Mouse (Mus musculus) common myeloid progenitor, adult 5-6 weeks (primary cell): ENCODE measurements around the gene Serpinf2. TPM values are rescaled to one million over a fixed set of nuclear protein-coding genes. Genes with fewer than 3 reads are reported as not detected.

ENCODE experiments used
- ATAC-seq: replicated peaks from 2 replicates; pipeline ENCODE4 v1.8.0; 2016; ENCODE audit warnings: low read depth, mild to moderate bottlenecking, moderate TSS enrichment, inconsistent platforms; ENCODE audit not compliant: poor library complexity, severe bottlenecking
- total RNA-seq: library from RNA; stranded (forward); fragments of 200-1000, 187-1606 nt; gene quantifications from 2 replicates; pipeline ENCODE4 v1.2.3, GENCODE M21; 2017

The Serpinf2 gene
- total RNA-seq, 1 experiment from 2014 or later = 0.32 TPM

DNA sequence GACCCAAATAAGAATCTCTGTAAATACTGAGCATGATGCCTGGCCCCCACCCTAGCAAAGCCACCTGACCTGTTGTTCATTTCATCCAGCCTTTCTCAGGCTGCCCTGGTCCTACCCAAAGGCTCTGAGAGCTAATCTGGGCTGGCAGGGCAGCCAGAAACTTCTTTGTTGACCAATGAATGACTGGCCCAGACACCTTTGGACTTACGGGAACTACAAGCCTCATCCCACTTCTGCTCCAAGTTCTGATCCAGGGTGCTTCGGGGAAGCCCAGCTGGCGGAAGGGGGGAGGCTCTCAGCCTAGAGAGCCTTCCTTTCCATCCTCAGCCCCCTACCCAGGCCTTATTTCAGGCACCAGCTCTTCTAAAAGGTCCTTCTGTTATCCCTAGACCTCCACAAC, 587 bp downstream of the Serpinf2 start:
- ATAC-seq = no peak

DNA sequence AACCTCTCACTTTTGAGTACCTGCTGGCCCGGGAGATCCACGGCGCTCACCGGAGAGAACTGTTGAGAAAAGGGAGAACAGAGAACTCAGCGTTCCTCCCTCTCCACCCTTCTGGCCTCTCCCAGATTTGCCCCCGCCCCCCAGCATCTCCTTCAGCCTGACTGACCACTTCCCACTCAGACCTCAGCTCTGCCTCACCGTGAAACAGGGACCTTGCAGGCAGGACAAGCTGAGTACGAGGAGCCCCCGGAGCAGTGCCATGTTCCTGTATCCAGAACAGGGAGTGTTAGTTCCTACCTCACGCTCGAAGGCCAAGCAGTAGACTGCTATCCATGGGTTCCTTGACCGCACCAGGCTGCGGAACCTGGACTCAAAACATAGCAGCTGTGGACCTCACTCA, 1.2 kb downstream of the Serpinf2 start:
- no peak for ATAC-seq

GRCm38 (mm10) chr11:75434138-75434537, 5.3 kb downstream of the Serpinf2 start:
- ATAC-seq = no peak

DNA sequence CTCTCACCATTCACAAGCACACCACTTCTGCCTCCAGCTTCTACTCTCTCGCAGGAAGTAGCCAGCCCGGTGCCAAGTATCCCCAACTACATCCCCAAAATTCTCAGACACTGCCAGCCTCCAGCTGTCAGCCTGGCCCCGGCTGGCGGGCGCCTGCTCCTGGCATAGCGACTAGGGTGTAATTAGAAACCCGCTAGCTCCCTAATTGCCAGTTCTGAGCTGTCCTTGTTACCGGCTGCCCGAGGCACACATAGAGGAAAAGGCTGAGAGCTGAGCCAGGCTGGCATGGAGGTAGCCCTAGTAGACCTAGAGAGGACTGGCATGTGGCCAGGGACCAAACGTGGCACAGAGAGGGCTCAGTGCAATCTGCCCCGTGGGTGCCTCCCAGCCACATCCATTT, 8.1 kb downstream of the Serpinf2 start:
- ATAC-seq = no peak

GRCm38 (mm10) chr11:75429019-75429705, 10.2 kb downstream of the Serpinf2 start:
- peak; percentile 94 for ATAC-seq

GRCm38 (mm10) chr11:75424459-75424858, 14.9 kb downstream of the Serpinf2 start:
- no peak for ATAC-seq

DNA sequence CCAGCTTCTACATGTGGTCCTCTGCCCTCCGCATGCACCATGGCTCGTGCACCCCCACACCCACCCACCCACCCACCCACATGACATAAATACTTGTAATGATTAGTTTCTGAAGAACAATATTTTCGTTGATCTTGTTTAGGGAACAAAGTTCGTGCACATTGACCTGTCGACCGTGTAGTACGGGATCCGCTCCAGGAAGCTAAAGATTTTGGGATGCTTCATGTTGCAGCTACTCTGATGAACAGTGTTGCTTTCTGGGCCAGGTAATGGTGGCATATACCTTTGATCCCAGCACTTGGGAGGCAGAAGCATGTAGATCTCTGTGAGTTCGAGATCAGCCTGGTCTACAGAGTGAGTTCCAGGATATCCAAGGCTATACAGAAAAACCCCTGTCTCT, 15.4 kb downstream of the Serpinf2 start:
- ATAC-seq = no peak

GRCm38 (mm10) chr11:75423091-75423490, 16.3 kb downstream of the Serpinf2 start:
- ATAC-seq = no peak

DNA sequence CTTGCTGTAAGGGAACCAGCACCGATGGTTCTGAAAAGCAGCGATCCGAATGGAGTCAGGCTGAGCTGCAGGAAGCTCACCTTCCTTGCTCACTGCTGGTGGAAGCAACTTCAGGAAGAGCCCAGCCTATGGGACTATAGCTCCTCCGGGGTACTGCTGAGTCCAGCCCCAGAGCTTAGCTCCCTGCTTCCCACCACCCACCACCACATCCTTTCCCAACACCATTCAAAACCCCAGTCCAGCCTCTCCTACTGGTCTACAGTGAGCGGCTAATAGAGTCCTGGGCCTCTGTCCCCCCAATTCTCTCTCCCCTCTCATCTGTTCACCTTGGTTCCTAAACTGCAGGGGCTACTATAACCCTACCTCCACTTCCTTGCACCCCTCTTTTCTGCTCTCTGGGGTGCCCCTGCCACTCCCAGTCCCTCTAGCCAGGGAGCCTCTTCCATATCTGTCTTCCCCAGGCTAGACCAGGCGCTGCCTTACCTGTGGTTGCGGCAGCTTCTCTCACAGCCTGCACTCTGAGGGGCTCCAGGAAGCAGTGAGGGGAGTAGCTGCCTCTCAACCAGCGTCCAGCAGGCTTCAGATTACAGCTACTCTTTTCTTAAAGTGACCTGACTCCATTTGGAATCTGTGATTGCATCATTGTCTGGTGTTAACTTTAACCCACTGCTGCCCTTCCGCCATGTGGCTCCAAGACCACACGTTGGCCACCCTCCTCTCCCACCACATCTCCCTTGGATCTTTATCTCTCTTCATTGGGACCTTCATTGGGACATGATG, 17.2 kb downstream of the Serpinf2 start, which contains the start of gene Serpinf1:
Gene Serpinf1 (minus strand): TSS at position 689 of the 780 bp plus-strand sequence.
- ATAC-seq = peak; percentile 52

- no peak for ATAC-seq
Measured at GRCm38 (mm10) chr11:75421375-75422012, 17.9 kb downstream of the Serpinf2 start.

GRCm38 (mm10) chr11:75420810-75421374, 18.5 kb downstream of the Serpinf2 start:
- ATAC-seq = no peak

DNA sequence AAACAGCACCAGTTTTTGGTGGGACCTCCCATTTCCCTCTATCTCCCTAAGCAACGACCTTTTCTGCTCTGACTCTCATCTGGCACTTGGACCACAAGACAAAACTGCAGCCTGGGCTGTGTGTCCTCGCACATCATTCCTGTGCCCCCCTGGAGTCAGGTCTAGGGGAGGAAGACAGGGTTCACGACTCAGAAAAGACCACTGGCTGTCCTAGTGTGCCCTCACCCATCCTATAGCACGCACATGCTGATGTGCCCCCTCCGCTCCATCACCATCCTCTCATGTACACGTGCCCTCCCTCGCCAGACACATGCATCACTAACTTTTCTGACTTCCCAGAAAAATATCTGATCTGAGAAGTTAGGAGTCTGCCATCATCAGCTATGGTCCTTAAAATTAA, 19.4 kb downstream of the Serpinf2 start:
- no peak for ATAC-seq

DNA sequence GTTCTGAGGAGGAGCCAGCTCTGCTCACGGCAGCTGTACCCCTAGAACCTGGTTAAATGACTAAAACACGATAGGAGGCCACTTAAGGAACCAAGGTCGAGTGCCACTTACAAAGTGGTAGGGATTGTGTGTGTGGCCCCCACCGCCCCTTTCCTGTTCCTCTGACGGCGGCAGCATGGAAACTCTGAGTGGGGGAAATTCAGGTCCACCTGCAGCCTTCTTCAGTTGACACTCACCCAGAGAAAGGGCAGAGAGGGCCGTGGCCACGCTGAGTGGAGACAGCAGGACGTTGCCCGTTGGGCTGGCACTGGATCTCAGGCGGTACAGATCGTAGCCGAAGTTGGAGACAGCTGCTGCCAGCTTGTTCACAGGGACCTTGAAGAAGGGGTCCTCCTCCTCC, 23.4 kb downstream of the Serpinf2 start:
- no peak for ATAC-seq

DNA sequence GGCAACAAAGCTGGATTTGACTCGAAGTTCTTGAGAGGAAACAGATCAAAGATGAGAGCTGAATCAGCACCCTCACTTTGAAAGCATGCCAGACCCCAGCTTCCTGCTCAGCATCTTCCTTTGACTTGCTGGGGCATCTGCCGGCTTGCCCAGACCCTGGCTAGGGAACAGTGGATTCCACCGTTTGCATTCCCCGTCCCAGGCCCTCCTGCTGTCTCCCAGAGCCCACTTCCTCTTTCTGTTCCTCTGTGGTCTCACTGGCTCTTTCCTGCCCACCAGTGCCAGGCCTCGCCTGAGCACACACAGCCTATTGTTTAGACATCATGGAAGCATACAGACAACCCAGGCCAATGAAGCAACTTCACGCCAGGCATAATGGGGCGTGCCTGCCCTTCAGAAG, 24.3 kb downstream of the Serpinf2 start:
- peak; percentile 93 for ATAC-seq

GRCm38 (mm10) chr11:75410591-75410990, 28.8 kb downstream of the Serpinf2 start:
- no peak for ATAC-seq

DNA sequence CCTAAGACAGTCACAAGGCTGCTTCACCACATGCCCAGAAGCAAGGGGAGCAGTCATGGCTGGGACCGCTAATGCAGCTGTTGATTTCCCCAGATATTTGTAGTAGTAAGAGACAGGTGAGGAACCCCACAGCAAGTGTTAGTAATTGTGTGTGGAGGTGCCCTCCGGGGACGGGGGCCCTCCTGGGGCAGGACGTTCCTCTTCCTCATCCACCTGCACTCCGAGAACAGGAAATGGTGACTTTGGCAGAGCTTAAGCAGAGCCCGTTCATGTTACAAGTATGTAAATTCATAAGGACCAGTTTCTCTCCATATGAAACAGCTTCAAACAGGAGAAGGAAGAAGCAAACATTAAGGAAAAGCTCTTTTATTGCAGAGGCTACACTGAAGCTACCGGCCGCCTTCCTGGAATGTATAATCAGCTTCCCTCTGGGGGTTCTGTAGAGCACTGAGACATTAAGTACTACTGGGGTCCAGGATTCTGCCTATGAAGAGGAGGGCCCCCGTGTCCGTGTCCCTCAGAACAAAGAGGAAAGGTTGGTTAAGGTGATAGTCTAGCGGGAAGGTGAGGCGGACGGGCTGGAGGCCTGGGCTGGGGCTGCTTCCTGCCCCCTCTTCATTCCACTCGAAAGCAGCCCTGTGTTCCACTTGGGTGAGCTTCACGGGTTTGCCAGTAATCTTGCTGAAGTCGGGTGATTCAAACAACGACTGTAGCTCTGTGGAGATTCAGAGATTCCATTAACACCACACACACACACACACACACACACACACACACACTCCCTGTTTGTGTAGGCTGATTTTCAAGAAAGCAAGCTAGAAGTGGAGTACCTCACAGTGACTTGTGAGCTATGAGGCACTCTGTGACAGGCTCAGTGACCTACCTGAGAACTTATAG, 29.5 kb downstream of the Serpinf2 start:
- 0 out of 2 replicates have a peak, but pooled peaks have one; percentile 17 for ATAC-seq

DNA sequence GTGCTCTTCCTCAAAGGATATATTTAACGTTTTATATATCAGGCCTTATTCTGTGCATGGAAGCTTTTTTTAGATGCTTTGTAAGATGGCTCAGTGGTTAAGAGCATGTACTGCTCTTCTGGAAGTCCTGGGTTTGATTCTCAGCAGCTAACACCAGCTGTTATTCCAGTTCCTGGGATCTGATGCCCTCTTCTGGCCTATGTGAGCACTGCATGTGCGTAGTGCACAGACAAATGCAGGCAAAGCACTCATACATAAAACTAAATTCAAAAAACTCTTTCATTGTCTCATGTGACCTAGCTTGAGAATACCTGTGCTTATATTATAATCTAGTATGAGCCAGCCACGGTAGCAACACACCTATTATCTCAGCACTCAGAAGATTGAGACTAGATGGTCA, 32.5 kb downstream of the Serpinf2 start:
- peak; percentile 45 for ATAC-seq

- no peak for ATAC-seq
Measured at GRCm38 (mm10) chr11:75406104-75406503, 33.3 kb downstream of the Serpinf2 start.

DNA sequence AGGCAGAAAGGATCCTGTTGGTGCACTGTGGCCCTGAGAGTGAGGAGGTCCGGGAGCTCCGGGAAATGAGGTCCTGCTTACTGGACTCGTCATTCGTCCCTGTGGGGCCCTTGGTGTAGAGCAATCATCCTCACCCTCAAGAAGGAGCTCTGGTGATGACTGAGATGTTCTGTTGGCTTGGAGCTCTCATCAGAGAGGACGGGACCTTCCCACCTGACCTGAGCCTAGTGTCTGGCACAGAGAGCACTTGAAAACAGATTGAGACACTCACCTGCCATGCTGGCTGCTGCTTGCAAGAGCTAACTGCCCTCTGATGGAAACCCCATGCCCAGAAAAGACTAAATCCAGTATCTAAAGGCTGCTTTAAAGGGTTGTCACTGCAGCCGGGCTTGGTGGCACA, 34.6 kb downstream of the Serpinf2 start:
- no peak for ATAC-seq
